Mouse (Mus musculus): ENCODE data around the gene Atg4d. TPM values are rescaled to one million over a fixed set of nuclear protein-coding genes. Genes with fewer than 3 reads are reported as not detected.

Gene Atg4d
- polyA plus RNA-seq, 1 experiment from 2014 or later, result 38.6 TPM

DNA sequence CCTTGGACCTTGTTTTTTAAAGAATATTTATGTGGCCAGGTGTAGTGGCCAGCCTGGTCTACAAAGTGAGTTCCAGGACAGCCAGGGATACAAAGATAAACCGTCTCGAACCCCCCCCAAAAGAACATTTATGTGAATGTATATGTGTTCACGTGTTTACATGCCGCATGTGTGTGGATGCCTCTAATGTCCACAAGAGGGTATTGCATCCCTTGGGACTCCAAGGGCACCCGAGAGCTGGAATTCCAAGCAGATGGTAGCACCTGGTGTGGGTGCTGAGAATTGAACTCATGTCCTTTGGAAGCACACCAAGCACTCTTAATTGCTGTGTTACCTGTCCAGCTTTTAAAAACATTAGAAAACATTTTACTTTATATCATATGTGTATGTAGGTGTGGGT is 18.5 kb downstream of the Atg4d start:
- Histone ChIP-seq H3K27ac (replicated peaks) (no peak overlapping the region), H3K9ac (ENCODE audit: low read length) (no peak overlapping the region), H3K9me3 (ENCODE audit: control insufficient read depth, low read length) (no peaks in the 10 kb centered on the region), H3K4me2 (replicated peaks; ENCODE audit: low read depth) (no peak overlapping the region), H3K4me1 (replicated peaks; ENCODE audit: control insufficient read depth, insufficient read depth) (peaks cover 6% of the 10 kb centered on the region; the same call in 1 of the 2 replicates), H3K4me3 (ENCODE audit: low read depth, low read length) (no peak overlapping the region), H3K36me3 (ENCODE audit: control insufficient read depth, insufficient read depth, low read length) (peaks cover 28% of the 10 kb centered on the region), H3K27me3 (ENCODE audit: control insufficient read depth, insufficient read depth, low read length) (no peaks in the 10 kb centered on the region)
- TF ChIP-seq CTCF (IDR thresholded peaks at IDR 0.05; ENCODE audit: low read depth), result peak; percentile 45
- no peak for TF ChIP-seq EP300 (optimal IDR thresholded peaks at IDR 0.05)
- DNase-seq (ENCODE audit: low spot score), result no peak
- 90% methylated on average over 5 of the region's 5 CpGs for WGBS
- ATAC-seq (ENCODE audit: low FRiP score, low TSS enrichment), result no peak

DNA sequence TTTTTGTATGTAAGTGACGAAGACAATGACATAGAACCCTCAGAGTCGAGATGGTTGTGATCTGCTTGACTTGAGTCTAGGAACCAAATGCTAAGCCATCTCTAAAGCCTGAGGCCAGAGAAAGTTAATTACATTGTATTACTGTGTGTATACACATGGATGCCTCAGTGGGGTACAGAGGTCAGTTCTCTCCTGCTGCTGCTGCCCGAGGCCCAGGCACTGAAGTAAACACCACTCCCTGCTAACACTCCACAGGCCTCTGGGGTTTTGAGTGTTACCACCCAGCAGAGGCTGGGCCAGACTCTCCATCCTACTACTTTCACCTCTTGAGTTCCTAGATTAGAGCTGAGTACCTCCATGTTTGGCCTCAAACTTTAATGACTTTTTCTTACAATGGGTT is 18.9 kb downstream of the Atg4d start:
- H3K9ac ChIP-seq (ENCODE audit: low read length), result no peak overlapping the region
- TF ChIP-seq CTCF (IDR thresholded peaks at IDR 0.05; ENCODE audit: low read depth) (no peak), EP300 (optimal IDR thresholded peaks at IDR 0.05) (no peak)
- 66% methylated on average over 3 of the region's 3 CpGs for WGBS
- peaks cover 6% of the 10 kb centered on the region; the same call in 1 of the 2 replicates for H3K4me1 ChIP-seq (replicated peaks; ENCODE audit: control insufficient read depth, insufficient read depth)
- H3K27me3 ChIP-seq (ENCODE audit: control insufficient read depth, insufficient read depth, low read length), result no peaks in the 10 kb centered on the region
- peaks cover 27% of the 10 kb centered on the region for H3K36me3 ChIP-seq (ENCODE audit: control insufficient read depth, insufficient read depth, low read length)
- ATAC-seq (ENCODE audit: low FRiP score, low TSS enrichment) (no peak), DNase-seq (ENCODE audit: low spot score) (no peak)
- no peak overlapping the region for H3K4me2 ChIP-seq (replicated peaks; ENCODE audit: low read depth)
- H3K9me3 ChIP-seq (ENCODE audit: control insufficient read depth, low read length), result no peaks in the 10 kb centered on the region
- H3K27ac ChIP-seq (replicated peaks), result no peak overlapping the region
- H3K4me3 ChIP-seq (ENCODE audit: low read depth, low read length), result no peak overlapping the region

DNA sequence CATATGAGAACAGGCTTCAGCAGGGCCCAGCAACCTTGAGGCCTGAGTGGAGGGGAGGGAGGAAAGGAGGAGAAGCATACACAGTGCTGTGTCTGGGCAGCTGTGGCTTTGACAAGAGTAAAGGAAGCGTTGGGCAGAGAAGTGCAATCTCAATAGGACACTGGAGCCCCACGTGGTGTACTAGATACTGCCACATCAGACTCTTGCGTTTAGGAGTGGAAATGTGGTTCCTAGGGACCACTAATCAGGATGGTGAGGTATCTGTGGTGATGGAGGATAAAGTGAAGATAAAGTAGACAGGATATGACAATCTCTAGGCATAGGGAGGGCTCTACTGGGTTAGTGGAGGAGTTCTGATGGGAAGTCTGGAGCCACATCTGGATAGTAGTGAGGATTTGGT is 21.7 kb downstream of the Atg4d start:
- Histone ChIP-seq H3K36me3 (ENCODE audit: control insufficient read depth, insufficient read depth, low read length) (peaks cover 7% of the 10 kb centered on the region; the same call in 1 of the 2 replicates), H3K4me2 (replicated peaks; ENCODE audit: low read depth) (peak overlapping the region; percentile 80), H3K27ac (replicated peaks) (peak overlapping the region; percentile 30; the same call in 1 of the 2 replicates), H3K9ac (ENCODE audit: low read length) (peak overlapping the region; percentile 72; the same call in 1 of the 2 replicates), H3K4me3 (ENCODE audit: low read depth, low read length) (peak overlapping the region; percentile 75; the same call in 1 of the 2 replicates), H3K4me1 (replicated peaks; ENCODE audit: control insufficient read depth, insufficient read depth) (peaks cover 6% of the 10 kb centered on the region; the same call in 1 of the 2 replicates), H3K9me3 (ENCODE audit: control insufficient read depth, low read length) (no peaks in the 10 kb centered on the region), H3K27me3 (ENCODE audit: control insufficient read depth, insufficient read depth, low read length) (no peaks in the 10 kb centered on the region)
- DNase-seq (ENCODE audit: low spot score), result no peak
- no peak for ATAC-seq (ENCODE audit: low FRiP score, low TSS enrichment)
- 53% methylated on average over 3 of the region's 3 CpGs for WGBS
- no peak for TF ChIP-seq CTCF (IDR thresholded peaks at IDR 0.05; ENCODE audit: low read depth)
- TF ChIP-seq EP300 (optimal IDR thresholded peaks at IDR 0.05), result no peak

DNA sequence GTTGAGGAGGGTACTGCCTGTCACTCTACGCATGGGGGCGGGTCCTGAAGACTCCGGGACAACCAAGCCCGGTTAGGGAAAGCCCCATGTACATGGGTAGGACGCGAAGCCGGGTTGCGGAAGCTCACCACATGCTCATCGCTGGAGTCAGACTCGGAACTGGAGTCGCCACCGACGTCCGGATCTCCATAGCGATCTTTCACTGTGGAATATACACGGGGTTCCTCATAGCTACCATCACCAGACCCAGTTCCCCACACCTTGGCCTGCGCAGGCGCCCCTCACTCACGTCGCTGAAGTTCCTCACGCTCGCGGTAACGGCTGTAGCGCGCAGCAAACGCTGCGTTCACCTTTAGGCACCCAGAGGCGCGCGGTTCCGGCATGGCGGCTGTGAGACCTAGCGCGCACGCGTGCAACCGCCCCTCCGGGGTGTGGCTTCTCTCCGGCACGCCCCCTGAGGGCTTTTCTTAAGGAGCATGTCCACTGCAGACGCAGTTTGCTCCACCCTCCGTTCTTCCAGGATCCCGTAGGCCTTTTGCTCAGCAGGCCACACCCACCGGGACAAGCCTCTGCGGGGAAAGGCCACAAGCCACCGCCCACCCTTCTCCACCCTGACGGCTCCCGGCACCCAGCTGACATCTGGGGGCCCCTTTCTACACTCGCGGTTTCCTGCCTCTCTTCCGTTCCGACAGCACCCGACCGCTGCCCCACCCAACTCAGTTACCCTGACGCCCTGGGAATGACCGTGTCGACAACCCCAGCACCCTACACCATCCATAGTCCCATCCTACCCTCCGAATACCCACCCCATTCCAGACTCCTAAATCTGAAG is 22.7 kb downstream of the Atg4d start, which contains the start of gene Kri1:
TSS of gene Kri1 (minus strand) at position 399 of the 832 bp plus-strand sequence.
- peaks cover 6% of the 10 kb centered on the region; the same call in 1 of the 2 replicates for H3K4me1 ChIP-seq (replicated peaks; ENCODE audit: control insufficient read depth, insufficient read depth)
- H3K27me3 ChIP-seq (ENCODE audit: control insufficient read depth, insufficient read depth, low read length), result no peaks in the 10 kb centered on the region
- no peaks in the 10 kb centered on the region for H3K9me3 ChIP-seq (ENCODE audit: control insufficient read depth, low read length)
- peak within 1 kb of the TSS; percentile 72 for H3K9ac ChIP-seq (ENCODE audit: low read length)
- DNase-seq (ENCODE audit: low spot score), result peak; percentile 98
- H3K36me3 ChIP-seq (ENCODE audit: control insufficient read depth, insufficient read depth, low read length), result no peaks in the 10 kb centered on the region
- TF ChIP-seq EP300 (optimal IDR thresholded peaks at IDR 0.05) (no peak), CTCF (IDR thresholded peaks at IDR 0.05; ENCODE audit: low read depth) (peak; percentile 35)
- H3K27ac ChIP-seq (replicated peaks), result peak within 1 kb of the TSS; percentile 90
- H3K4me3 ChIP-seq (ENCODE audit: low read depth, low read length), result peak within 1 kb of the TSS; percentile 75
- under 1% methylated on average over 59 of the region's 59 CpGs for WGBS
- H3K4me2 ChIP-seq (replicated peaks; ENCODE audit: low read depth), result peak within 1 kb of the TSS; percentile 80
- ATAC-seq (ENCODE audit: low FRiP score, low TSS enrichment), result peak; percentile 81

DNA sequence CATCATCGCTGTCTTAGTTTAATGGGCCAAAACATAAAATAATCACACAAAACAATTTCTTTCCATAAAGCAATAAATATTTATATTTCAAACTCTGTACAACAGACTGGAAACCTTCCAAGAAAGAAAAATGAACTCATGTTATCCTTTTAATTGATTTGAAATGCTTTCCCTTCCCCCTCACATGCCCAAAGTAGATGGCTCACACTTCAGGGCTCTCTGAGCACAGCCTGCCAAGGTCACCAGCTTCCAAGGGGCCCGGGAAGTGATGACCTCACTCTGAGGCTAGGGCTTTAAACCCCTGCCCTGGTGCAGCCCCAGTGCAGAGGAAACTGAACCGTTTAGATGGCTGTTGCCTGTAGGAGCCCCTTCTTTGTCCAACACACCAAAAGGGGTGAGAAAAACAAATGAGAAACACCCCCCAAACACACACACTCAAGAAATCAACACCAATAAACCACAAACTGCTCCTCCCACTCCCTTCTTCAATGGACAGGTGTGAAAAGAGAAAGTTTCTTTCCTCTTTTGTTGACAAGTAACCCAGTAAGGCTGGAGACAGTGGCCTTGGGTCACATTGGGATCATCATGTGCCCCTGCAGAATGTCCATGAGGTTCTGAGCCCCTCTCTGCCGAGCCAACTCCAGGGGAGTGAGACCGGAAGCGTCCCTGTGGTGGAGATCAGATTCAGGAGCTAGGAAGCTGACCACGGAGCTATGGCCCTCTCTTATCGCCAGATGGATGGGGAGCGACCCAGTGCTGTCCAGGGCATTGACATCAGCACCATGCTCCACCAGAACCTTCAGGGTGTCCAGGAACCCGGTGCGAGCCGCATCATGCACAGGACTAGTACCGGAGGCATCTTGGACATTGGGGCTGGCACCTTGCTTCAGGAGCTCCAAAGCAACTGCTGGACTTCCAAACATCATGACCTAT is 23.6 kb downstream of the Atg4d start:
- TF ChIP-seq CTCF (IDR thresholded peaks at IDR 0.05; ENCODE audit: low read depth), result no peak
- DNase-seq (ENCODE audit: low spot score), result no peak
- Histone ChIP-seq H3K4me2 (replicated peaks; ENCODE audit: low read depth) (peak overlapping the region; percentile 80), H3K27me3 (ENCODE audit: control insufficient read depth, insufficient read depth, low read length) (no peaks in the 10 kb centered on the region), H3K36me3 (ENCODE audit: control insufficient read depth, insufficient read depth, low read length) (no peaks in the 10 kb centered on the region), H3K9ac (ENCODE audit: low read length) (peak overlapping the region; percentile 14; the same call in 1 of the 2 replicates), H3K27ac (replicated peaks) (peak overlapping the region; percentile 80), H3K4me1 (replicated peaks; ENCODE audit: control insufficient read depth, insufficient read depth) (peaks cover 6% of the 10 kb centered on the region; the same call in 1 of the 2 replicates), H3K4me3 (ENCODE audit: low read depth, low read length) (peak overlapping the region; percentile 75), H3K9me3 (ENCODE audit: control insufficient read depth, low read length) (no peaks in the 10 kb centered on the region)
- no peak for ATAC-seq (ENCODE audit: low FRiP score, low TSS enrichment)
- 73% methylated on average over 13 of the region's 13 CpGs for WGBS
